Mouse (Mus musculus) c-Kit-positive CD71-negative TER-119-negative erythroid progenitor cells, embryonic 14.5 days (primary cell): Measurements from ENCODE around the gene Fgr.

Experiments used
- DNase-seq: peaks from one replicate; pipeline ENCODE4 v3.0.0-alpha.2; 2013; ENCODE audit warnings: low read depth

Gene Fgr

DNA sequence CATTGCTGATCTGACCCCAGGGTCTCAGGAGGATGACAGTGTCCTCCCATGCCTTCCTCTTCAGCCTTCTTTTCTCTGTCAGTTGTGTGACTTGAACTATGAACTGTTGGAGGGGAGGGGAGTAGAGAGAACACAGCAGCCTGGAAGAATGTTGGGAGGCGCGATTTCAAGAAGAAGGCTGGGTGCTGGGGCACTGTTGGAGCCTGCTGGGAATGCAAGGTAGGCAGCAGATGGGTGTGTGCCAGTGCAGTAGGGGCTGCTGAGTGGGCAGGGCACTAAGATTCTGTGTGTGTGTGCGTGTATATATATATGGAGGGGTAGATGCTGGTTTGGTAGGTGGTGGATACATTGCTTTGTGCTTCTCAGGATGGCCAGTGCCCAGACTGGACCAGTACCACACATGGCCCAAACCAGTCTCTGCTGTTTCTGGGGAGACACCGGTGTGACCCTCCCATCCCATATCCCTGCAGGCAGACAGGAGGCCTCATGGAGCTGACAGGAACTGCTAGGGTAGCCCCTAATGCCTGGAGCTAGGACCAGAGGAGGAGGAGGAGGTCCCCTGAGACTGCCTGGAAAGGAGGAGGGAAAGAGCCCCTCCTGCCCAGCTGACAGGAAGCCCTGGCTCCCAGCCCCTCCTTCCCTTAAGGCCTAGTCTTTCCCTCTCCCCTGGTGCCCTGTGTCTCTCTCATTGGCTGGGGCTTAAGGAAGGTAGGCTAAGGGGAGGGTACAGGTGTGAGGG lies 43.0 kb downstream of the Fgr start:
- DNase-seq = no peak

DNA sequence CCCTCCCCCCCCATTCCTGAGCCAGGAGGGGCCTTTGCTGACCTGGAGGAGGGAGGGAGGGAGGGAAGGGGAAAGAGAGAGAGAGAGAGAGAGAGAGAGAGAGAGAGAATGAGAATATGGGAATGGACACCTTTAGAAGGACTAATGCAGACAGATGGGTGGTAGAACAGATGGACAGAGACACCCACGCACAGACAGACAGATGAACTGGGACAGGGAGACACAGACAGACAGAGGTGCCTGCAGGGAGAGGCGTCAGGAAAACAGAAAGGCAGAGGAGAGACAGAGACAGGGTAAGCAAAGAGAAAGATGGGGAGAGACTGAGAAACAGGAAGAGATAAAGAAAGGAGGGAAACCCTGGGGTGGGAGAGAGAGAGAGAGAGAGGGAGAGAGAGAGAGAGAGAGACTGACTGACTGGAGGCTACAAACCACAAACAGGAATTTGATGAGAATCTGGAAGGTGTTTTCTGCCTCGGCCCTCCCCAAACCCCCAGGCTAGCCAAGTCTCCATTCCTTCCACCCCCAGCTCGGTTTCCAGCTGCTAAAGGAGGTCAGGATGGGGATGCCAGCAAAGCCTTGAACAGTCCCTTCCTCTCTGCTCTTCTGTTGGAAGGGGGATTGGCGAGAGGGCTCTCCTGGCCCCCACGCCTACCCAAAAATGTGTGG lies 43.8 kb downstream of the Fgr start:
- no peak for DNase-seq

- no peak for DNase-seq
These were observed 44.4 kb downstream of the Fgr start for GRCm38 (mm10) chr4:133018263-133018798.

DNA sequence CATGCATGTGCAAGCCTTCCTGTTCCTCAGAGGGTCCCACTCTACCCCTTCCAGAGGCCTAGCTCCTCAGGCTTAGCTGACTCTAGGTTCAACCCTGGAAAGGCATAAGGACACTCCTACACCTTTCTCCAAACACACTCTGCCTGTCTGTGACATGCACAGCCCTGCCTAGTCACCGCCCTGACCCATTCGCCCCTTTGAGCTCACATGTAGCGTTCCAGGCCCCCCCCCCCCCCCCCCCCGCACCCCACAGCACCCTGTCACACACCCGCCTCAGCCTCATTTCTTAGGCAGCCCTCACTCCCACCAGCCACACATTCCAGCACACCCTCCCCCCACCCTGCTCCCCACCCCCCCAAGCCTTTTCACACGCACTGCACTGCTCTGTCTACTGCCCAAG lies 46.8 kb downstream of the Fgr start:
- no peak for DNase-seq

DNA sequence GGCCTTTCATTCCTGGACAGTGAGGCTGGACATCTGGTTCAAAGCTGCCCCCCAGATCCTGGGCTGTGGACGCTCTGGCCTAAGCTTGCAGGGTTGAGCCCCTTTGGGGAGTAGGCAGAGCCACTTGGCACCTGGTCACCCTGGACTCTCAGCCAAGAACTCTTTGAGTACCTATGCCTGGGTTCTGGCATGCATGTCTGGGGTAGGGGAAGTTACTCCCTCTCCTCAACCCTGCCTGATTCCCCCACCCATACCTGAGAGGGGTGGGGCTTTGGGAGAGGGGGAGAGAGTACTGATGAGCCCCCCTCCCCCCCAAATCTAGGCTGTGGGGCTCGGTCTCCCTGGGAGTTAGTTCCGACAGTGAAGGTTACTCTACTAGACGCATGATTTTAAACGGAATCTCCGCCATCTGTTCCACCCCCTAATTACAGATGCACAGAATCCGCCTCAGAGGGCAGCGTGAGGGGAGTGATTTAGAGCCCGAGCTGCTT lies 47.3 kb downstream of the Fgr start:
- no peak for DNase-seq

- DNase-seq = no peak
These were observed 48.3 kb downstream of the Fgr start for GRCm38 (mm10) chr4:133022217-133022616.

GRCm38 (mm10) chr4:133022954-133023635 lies 49.2 kb downstream of the Fgr start:
- no peak for DNase-seq

DNA sequence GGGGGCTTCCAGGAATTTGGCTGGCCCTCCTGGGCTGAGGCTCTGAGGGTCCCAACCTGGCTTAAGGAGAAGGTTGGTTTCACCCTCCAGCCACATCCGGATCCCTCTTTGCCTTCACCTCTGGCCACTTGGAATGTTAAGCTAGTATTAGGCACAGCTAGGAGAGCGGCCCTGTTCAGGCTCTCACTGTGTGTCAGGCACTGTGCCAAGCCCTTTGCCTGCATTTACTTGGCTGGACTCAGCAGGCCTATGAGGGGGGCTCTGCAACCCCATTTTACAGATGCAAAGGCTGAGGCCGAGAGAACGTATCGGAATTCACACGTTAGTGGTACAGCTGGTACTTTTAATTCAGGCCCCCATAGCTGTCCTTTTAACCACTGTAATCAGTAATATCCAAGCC lies 49.7 kb downstream of the Fgr start:
- no peak for DNase-seq

DNA sequence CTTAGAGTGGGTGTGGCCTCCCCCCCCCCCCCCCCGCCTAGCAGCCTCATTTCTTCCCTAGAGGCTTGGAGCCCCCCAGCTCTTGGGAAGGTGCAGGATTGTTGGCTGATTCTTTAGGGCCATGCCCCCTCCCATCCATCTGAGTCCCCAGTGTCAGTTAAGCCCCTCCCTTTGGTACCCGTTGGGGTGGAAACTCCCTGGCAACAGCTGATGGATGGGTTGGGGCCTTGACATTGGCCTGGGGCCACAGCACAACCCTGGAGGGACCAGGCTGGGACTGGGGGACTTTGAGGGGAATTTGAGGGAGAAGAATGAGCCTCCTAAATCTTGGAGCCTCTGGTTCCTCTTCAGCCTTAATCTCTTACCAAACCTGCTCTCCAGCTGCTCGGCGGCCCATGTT lies 50.5 kb downstream of the Fgr start:
- no peak for DNase-seq

- DNase-seq = no peak
These were observed 51.2 kb downstream of the Fgr start for GRCm38 (mm10) chr4:133024969-133025685.

GRCm38 (mm10) chr4:133026272-133026671 lies 52.4 kb downstream of the Fgr start:
- DNase-seq = no peak

DNA sequence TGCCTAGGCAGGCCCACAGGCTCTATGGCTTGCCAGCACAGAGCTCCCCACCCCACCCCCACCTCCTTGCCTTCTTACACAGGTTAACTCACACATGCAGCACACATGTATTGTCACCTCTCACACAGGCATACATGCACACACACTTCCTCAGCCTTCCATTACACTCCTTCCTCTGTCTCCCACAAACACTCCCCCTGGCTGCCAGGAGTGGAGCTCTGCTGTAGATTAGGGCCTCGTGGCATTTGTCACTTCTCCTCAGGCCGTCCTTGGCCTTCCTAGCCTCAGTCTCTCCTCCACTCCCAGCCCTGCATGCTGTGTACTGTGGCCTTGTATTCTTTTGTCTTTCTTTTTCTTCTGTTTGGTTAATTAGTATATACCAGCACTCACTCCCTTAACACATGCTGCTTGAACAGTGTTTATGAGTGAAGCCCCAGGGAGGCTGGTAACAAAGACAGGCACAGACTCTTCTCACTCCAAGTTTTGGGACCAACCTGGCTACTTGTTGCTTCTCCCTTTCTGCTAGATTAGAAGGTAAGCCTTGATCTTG lies 53.0 kb downstream of the Fgr start:
- DNase-seq = no peak

GRCm38 (mm10) chr4:133027721-133028120 lies 53.8 kb downstream of the Fgr start:
- DNase-seq = no peak

DNA sequence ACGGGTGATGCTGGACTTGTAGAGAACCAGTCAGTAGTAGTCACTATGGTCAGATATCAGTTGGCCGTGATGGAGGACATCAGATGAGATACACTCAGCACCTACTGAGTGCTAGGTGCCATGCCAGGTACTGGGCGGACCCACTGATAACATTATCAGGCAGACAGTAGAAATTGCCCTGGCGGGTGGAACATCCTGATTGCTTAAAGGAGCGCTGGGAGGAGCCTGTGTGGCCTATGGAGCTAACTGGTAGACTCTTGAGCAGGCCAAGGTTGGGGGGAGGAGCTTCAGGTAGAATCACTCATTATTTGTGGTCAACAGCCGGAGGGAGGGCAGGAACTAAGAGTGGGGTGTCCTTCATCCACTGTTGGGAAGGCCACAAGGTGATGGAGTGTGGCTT lies 54.3 kb downstream of the Fgr start:
- no peak for DNase-seq

DNA sequence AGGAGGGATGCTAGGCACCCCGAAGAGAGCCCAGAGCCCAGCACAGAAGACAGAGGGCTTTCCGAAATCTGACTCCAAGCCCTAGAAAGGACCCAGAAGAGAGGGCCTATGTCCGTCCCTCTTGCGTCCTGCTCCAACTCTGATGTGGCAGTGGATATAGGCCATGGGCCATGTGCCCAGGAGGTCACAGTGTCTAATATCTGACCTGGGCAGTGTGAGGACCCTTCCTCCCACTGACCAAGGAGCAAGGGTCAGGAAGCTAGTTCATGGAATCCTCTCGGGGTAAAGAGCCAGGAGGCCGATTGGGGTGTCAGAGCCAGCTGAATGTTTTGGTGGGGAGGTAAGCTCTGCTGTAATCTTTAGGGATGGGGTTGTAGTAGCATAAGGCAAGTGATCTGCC lies 55.0 kb downstream of the Fgr start:
- no peak for DNase-seq

DNA sequence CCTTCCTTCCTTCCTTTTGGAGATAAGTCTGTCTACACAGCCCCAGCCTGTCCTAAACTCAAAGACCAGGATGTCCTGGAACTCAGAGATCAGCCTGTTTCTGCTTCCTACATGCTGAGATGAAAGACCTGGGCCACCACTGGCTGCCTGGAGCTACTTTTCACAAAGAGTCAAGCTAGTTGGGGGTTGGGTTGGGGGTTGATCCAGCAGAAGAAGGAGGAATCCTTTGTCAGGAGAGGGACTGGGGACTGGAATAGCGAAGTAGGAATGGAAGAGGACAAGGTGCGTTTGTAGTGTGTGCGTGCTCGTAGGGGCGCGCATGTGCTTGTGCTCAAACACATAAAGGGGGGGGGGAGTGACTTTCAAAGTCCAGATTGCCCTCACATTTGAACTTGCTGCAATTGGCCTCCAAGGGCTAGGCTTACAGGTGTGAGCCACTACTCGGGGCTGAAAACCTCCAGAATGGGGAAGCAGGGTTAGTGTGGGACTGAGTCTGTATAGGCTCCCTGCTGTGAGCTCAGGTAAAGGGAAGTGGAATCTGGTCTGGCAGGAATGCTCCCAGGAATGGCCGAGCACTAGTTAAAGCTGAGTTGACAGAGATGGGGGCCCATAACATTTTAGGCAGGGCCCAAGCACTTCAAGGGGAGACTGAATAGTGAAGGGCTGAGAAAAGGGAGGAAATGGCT lies 58.7 kb downstream of the Fgr start:
- DNase-seq = no peak

DNA sequence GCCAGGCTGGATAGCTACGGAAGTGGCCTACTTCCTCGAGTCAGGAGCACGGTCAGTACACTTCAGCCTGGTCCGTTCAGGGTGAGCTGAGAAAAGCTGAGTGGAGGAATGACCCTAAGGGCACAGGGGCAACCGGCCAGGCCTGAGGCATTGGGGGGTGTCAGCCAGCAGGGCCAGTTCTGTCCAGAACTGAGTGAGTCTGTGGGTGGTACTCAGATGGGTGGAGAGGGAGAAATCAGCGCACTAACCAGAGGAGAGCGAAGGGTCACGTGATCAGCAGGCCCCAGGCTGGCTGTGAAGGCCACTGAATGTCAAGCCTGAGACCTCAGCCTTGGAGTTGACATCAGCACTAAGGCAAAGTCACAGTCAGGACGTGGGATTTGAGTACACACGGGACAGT lies 60.6 kb downstream of the Fgr start:
- DNase-seq = no peak

- no peak for DNase-seq
These were observed 61.6 kb downstream of the Fgr start for GRCm38 (mm10) chr4:133035446-133035845.

DNA sequence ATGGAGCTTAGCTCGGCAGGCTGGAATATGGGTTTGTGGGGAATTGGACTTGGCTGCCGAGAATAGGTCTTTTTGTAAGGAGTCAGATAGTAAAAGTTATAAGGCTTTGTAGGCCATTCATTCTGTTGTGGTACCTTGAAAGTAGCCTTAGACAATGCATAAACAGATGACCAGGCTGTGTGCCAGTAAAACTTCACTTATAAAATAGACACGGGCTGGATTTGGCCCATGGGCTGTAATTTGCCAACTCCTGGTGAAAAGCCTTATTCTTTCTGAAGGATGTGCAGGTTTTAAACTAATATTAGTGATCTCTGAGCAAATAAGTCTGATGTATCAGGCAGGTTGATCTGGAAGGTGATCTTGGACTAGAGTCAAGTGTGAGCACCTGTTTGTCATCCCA lies 62.1 kb downstream of the Fgr start:
- no peak for DNase-seq

- no peak for DNase-seq
These were observed 63.4 kb downstream of the Fgr start for GRCm38 (mm10) chr4:133037293-133037692.

DNA sequence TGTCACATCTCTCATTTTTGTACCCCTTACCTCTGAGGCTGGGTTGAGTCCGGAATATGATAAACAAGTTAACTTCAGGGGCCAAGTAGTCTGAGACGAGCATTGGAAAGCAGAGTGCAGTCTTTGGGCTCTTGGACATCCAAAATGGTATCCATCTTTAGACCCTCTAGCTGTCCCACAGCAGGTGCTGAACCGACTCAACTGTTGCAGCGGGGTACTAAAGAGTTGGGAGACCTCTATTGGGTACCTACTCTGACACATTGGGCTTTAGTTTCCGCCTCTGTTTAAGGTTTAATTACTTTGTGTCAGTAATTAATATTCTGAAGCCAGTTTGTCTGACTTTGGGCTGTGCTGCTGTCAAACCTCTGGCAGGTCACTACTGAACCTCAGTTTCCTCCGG lies 63.9 kb downstream of the Fgr start:
- no peak for DNase-seq
